Mouse (Mus musculus): Measurements from ENCODE around the gene Wdr54. TPM values are rescaled to one million over a fixed set of nuclear protein-coding genes. Genes with fewer than 3 reads are reported as not detected.
"Not testable (repeated sequence)": the region's sequence is repeated elsewhere in the genome, so short reads cannot be mapped to it uniquely, and the experiment has no call there.

Wdr54 gene
- polyA plus RNA-seq, 1 experiment from 2014 or later: 13.7 TPM

DNA sequence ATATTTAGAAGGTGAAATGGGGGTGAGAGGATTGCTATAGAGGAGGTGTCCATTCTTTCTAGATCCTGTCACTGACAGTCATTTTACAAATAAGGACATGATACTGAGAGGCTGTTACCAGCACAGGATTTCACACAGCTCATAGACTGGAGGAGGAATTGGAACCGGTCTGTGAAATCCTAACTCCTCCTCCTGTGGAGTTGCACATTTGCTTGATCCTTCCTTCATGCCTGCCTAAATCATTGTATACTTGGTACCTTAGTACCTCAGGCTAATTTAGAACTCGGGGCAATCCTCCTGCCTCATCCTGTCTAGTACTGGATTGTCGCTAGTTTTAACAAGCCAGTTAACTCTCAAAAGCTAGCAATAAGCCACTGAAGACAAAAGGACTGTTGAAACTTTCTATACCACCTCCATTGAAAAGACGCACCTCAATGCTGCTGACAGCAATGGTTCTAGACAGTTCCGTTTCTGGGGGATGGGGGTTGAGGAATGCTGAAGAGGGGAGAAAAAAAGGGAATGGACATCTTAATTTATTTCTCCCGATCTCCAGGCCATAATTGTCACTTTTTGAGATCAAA lies 8.9 kb upstream of the Wdr54 start:
- peak overlapping the region; percentile 79 for H3K4me3 ChIP-seq (ENCODE audit: low read depth, low read length)
- ATAC-seq (ENCODE audit: insufficient number of reproducible peaks, low FRiP score, low TSS enrichment, low read depth) (0 out of 2 replicates have a peak, but pooled peaks have one; percentile 6), DNase-seq (ENCODE audit: low spot score) (no peak)
- H3K36me3 ChIP-seq (ENCODE audit: control insufficient read depth, insufficient read depth, low read length): no peaks in the 10 kb centered on the region
- no peak overlapping the region; the same call in 1 of the 2 replicates for H3K27ac ChIP-seq (replicated peaks; ENCODE audit: low read depth, low read length)
- H3K4me2 ChIP-seq (ENCODE audit: low read depth, severe bottlenecking): peak overlapping the region; percentile 51
- H3K4me1 ChIP-seq (ENCODE audit: control insufficient read depth, insufficient read depth, low read length): peaks cover 26% of the 10 kb centered on the region
- no peaks in the 10 kb centered on the region for H3K9me3 ChIP-seq (ENCODE audit: control insufficient read depth, low read length)
- H3K9ac ChIP-seq (ENCODE audit: low read length): peak overlapping the region; percentile 80
- 6% methylated on average over 6 of the region's 6 CpGs for WGBS
- H3K27me3 ChIP-seq (ENCODE audit: control insufficient read depth, insufficient read depth, low read length): peaks cover 26% of the 10 kb centered on the region

DNA sequence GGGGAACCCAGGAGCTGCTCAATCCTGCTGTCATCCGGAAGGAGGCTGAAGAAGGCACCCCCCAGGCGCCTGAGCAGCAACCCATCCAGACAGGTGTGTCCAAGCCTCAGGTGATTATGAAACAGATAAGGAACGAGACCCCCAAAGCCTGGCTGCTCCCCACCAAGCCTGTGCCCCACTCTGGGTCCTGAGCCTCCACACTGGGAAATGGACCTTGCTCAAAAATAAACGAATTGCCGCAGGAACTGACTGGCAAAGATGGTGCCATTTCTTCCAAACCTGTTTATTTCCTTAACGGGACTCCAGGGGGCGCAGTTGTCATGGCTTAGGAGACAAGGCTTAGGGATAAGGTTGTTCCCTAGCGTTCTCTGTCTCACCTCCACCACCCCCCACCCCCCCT lies 6.5 kb upstream of the Wdr54 start:
- WGBS: under 1% methylated on average over 8 of the region's 8 CpGs

DNA sequence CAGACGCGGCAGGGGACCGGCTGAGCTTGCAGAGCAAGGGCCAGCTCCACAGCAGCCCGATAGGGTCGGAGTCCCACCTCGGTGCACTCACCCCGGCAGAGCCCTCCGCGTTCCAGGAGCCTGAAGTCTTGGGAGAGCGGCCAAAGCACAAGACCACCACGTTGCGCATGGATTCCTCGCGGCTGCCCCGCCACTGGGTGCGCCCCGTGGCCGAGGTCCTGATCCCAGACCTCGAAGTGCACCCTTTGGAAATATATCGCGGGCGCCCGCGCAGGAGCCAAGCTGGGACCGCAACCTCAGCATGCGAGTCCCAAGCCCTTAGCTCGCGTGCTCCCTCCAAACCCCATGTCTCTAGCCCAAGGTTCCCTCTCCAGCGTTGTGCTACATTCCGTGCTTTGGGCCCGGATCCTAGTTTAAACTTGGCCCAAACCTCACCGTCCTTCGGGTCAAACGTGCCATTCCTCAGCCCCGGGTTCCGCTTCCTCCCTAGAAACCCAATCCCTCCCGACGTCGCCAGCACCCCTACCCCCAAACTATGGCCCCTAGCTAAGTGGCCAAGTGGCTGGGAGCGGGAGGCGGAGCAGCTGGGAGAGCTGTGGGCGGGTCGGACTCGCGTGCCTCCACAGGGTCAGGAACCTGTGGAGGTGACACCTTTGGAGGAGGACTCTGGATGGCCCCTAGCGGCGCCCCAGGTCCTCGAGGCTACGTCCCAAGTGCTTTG lies 5.9 kb upstream of the Wdr54 start:
- Histone ChIP-seq H3K9ac (ENCODE audit: low read length) (peak overlapping the region; percentile 53; the same call in 1 of the 2 replicates), H3K4me3 (ENCODE audit: low read depth, low read length) (peak overlapping the region; percentile 27), H3K9me3 (ENCODE audit: control insufficient read depth, low read length) (no peaks in the 10 kb centered on the region), H3K27ac (replicated peaks; ENCODE audit: low read depth, low read length) (no peak overlapping the region), H3K4me1 (ENCODE audit: control insufficient read depth, insufficient read depth, low read length) (peaks cover 24% of the 10 kb centered on the region), H3K4me2 (ENCODE audit: low read depth, severe bottlenecking) (peak overlapping the region; percentile 50), H3K27me3 (ENCODE audit: control insufficient read depth, insufficient read depth, low read length) (peaks cover 26% of the 10 kb centered on the region), H3K36me3 (ENCODE audit: control insufficient read depth, insufficient read depth, low read length) (no peaks in the 10 kb centered on the region)
- under 1% methylated on average over 49 of the region's 49 CpGs for WGBS
- peak; percentile 67 for DNase-seq (ENCODE audit: low spot score)
- peak; percentile 12; the same call in 1 of the 2 replicates for ATAC-seq (ENCODE audit: insufficient number of reproducible peaks, low FRiP score, low TSS enrichment, low read depth)

More for the DNA sequence above, 6.5 kb upstream of the Wdr54 start:
- no peak overlapping the region for H3K27ac ChIP-seq (replicated peaks; ENCODE audit: low read depth, low read length)
- ATAC-seq (ENCODE audit: insufficient number of reproducible peaks, low FRiP score, low TSS enrichment, low read depth) (no peak), DNase-seq (ENCODE audit: low spot score) (peak; percentile 81)
- H3K4me2 ChIP-seq (ENCODE audit: low read depth, severe bottlenecking): peak overlapping the region; percentile 50
- H3K27me3 ChIP-seq (ENCODE audit: control insufficient read depth, insufficient read depth, low read length): peaks cover 26% of the 10 kb centered on the region
- H3K4me3 ChIP-seq (ENCODE audit: low read depth, low read length): peak overlapping the region; percentile 27
- H3K4me1 ChIP-seq (ENCODE audit: control insufficient read depth, insufficient read depth, low read length): peaks cover 26% of the 10 kb centered on the region
- no peaks in the 10 kb centered on the region for H3K36me3 ChIP-seq (ENCODE audit: control insufficient read depth, insufficient read depth, low read length)
- H3K9me3 ChIP-seq (ENCODE audit: control insufficient read depth, low read length): no peaks in the 10 kb centered on the region
- no peak overlapping the region for H3K9ac ChIP-seq (ENCODE audit: low read length)

DNA sequence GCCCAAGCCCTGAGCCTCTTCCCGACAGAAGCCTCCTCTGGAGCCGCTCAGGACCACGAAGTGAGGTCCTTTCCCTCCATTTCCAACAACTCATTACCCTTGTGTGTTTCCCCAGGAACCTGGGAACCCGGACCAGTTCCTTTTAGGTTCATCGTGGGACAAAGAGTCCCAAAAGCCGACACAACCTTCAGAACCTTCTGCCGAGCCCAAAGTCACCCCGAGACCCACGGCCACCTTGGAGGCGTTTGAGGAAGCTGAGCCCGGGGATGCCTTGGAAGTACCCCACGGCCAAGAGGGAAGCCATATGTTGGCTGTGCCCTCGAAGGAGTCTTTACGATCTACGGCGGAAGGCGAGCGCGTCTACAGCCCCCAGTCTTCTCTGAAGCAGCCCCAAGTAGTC lies 5.2 kb upstream of the Wdr54 start:
- H3K27me3 ChIP-seq (ENCODE audit: control insufficient read depth, insufficient read depth, low read length): peaks cover 26% of the 10 kb centered on the region
- peak overlapping the region; percentile 50 for H3K4me2 ChIP-seq (ENCODE audit: low read depth, severe bottlenecking)
- DNase-seq (ENCODE audit: low spot score) (peak; percentile 32), ATAC-seq (ENCODE audit: insufficient number of reproducible peaks, low FRiP score, low TSS enrichment, low read depth) (no peak)
- no peaks in the 10 kb centered on the region for H3K36me3 ChIP-seq (ENCODE audit: control insufficient read depth, insufficient read depth, low read length)
- WGBS: 5% methylated on average over 19 of the region's 19 CpGs
- no peaks in the 10 kb centered on the region for H3K9me3 ChIP-seq (ENCODE audit: control insufficient read depth, low read length)
- peak overlapping the region; percentile 27 for H3K4me3 ChIP-seq (ENCODE audit: low read depth, low read length)
- H3K4me1 ChIP-seq (ENCODE audit: control insufficient read depth, insufficient read depth, low read length): peaks cover 20% of the 10 kb centered on the region
- H3K9ac ChIP-seq (ENCODE audit: low read length): peak overlapping the region; percentile 53; the same call in 1 of the 2 replicates
- no peak overlapping the region for H3K27ac ChIP-seq (replicated peaks; ENCODE audit: low read depth, low read length)

DNA sequence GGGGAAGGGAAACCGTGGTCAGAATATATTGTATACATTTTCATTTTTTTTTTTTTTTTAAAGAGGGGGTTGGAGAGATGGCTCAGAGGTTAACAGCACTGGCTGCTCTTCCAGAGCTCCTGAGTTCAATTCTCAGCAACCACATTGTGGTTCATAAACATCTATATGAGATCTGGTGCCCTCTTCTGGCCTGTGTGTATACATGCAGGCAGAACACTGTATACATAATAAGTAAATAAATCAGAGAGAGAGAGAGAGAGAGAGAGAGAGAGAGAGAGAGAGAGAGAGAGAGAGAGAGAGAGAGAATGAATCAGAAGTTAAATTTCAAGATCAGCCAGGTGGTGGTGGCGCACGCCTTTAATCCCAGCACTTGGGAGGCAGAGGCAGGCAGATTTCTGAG lies 3.3 kb upstream of the Wdr54 start:
- H3K4me2 ChIP-seq (ENCODE audit: low read depth, severe bottlenecking): not testable (repeated sequence)

DNA sequence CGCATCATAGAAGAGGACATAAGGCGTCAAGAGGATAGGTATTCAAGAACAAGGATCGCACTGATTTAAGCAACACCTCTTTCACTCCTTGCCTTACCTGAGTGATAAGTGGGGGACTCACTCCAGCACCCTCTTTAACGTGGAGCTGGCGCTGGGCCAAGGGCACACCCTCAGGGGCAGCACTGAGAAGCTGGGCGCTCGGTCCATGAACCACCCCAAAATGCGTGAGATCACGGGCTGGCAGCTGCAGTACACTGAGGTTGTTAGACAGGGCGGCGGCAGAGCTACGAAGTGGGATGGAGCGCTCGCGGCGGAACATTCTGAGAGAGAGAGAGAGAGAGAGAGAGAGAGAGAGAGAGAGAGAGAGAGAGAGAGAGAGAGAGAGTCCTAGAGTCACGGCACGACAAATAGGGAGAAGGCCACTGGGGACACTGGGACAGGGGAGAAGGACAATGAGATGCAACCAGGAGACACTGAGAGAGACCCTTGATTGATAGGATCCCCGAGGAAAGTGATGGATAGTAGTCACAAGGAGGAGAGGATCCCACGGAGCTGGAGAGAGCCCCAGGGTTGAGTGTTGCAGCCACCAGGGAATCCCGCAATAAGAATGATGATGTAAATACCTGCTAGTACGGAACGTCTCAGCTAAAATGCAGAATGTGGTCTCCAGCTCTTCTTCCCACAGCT lies 502 bp downstream of the Wdr54 start:
- no peak for DNase-seq (ENCODE audit: low spot score)
- 0 out of 2 replicates have a peak, but pooled peaks have one; percentile 7 for ATAC-seq (ENCODE audit: insufficient number of reproducible peaks, low FRiP score, low TSS enrichment, low read depth)
- H3K4me1 ChIP-seq (ENCODE audit: control insufficient read depth, insufficient read depth, low read length): peaks cover 7% of the 10 kb centered on the region; the same call in 1 of the 2 replicates
- H3K4me3 ChIP-seq (ENCODE audit: low read depth, low read length): peak overlapping the region; percentile 54
- peaks cover 6% of the 10 kb centered on the region for H3K27me3 ChIP-seq (ENCODE audit: control insufficient read depth, insufficient read depth, low read length)
- no peaks in the 10 kb centered on the region for H3K9me3 ChIP-seq (ENCODE audit: control insufficient read depth, low read length)
- H3K27ac ChIP-seq (replicated peaks; ENCODE audit: low read depth, low read length): no peak overlapping the region
- WGBS: 8% methylated on average over 23 of the region's 23 CpGs
- H3K9ac ChIP-seq (ENCODE audit: low read length): peak overlapping the region; percentile 59
- peak overlapping the region; percentile 86 for H3K4me2 ChIP-seq (ENCODE audit: low read depth, severe bottlenecking)
- H3K36me3 ChIP-seq (ENCODE audit: control insufficient read depth, insufficient read depth, low read length): peaks cover 2% of the 10 kb centered on the region; the same call in 1 of the 2 replicates

More for the DNA sequence above, 3.3 kb upstream of the Wdr54 start:
- H3K27me3 ChIP-seq (ENCODE audit: control insufficient read depth, insufficient read depth, low read length): peaks cover 26% of the 10 kb centered on the region
- peaks cover 21% of the 10 kb centered on the region for H3K4me1 ChIP-seq (ENCODE audit: control insufficient read depth, insufficient read depth, low read length)
- not testable (repeated sequence) for ATAC-seq (ENCODE audit: insufficient number of reproducible peaks, low FRiP score, low TSS enrichment, low read depth); H3K9me3 ChIP-seq (ENCODE audit: control insufficient read depth, low read length); H3K27ac ChIP-seq (replicated peaks; ENCODE audit: low read depth, low read length); H3K4me3 ChIP-seq (ENCODE audit: low read depth, low read length); H3K9ac ChIP-seq (ENCODE audit: low read length); H3K36me3 ChIP-seq (ENCODE audit: control insufficient read depth, insufficient read depth, low read length)
- WGBS: 35% methylated on average over 3 of the region's 3 CpGs
- DNase-seq (ENCODE audit: low spot score): peak; percentile 63

DNA sequence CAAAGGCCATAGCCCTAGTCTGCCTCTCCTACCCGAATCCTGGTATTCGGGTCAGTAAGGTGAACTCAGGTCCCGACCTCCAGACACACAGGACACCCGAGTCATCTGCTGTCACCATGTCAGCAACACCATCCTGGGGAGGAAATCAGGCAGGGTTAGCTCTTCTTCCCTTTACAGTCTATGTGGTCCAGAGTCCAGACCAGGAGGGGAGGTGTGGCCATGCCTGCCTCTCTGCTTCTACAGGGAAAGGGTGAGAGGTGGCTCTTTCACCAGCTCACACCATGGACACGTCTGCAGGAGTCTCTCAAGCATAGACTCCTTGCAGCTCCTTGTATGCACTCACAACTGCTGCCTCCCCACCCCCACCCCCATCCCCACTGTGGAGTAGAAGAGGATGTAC lies 2.7 kb downstream of the Wdr54 start:
- Histone ChIP-seq H3K27me3 (ENCODE audit: control insufficient read depth, insufficient read depth, low read length) (no peaks in the 10 kb centered on the region), H3K9ac (ENCODE audit: low read length) (no peak overlapping the region), H3K4me2 (ENCODE audit: low read depth, severe bottlenecking) (no peak overlapping the region), H3K36me3 (ENCODE audit: control insufficient read depth, insufficient read depth, low read length) (peaks cover 2% of the 10 kb centered on the region; the same call in 1 of the 2 replicates), H3K4me1 (ENCODE audit: control insufficient read depth, insufficient read depth, low read length) (peaks cover 7% of the 10 kb centered on the region; the same call in 1 of the 2 replicates), H3K9me3 (ENCODE audit: control insufficient read depth, low read length) (no peaks in the 10 kb centered on the region), H3K27ac (replicated peaks; ENCODE audit: low read depth, low read length) (no peak overlapping the region), H3K4me3 (ENCODE audit: low read depth, low read length) (no peak overlapping the region)
- WGBS: 81% methylated on average over 5 of the region's 5 CpGs
- ATAC-seq (ENCODE audit: insufficient number of reproducible peaks, low FRiP score, low TSS enrichment, low read depth) (no peak), DNase-seq (ENCODE audit: low spot score) (no peak)

DNA sequence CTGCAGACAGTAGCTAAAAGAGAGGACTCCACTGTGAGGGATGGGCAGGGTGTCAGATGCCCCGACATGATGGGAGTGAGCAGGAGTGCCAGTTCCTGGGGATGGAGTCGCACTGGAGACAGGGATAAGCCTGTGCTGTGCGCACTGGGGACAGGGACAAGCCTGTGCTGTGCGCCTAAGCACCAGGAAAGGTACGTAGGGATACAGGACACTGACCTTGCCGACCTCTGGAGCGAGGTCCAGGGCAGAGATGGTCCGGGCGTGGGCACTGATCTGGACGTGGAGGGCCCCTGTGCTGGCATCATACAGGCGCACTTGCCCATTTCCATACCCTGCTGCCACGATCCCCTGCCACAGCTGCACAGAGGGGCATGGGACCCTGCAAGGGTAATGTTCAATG lies 3.2 kb downstream of the Wdr54 start:
- Histone ChIP-seq H3K36me3 (ENCODE audit: control insufficient read depth, insufficient read depth, low read length) (peaks cover 2% of the 10 kb centered on the region; the same call in 1 of the 2 replicates), H3K27ac (replicated peaks; ENCODE audit: low read depth, low read length) (no peak overlapping the region), H3K9me3 (ENCODE audit: control insufficient read depth, low read length) (no peaks in the 10 kb centered on the region), H3K27me3 (ENCODE audit: control insufficient read depth, insufficient read depth, low read length) (no peaks in the 10 kb centered on the region), H3K4me3 (ENCODE audit: low read depth, low read length) (no peak overlapping the region), H3K4me2 (ENCODE audit: low read depth, severe bottlenecking) (no peak overlapping the region), H3K4me1 (ENCODE audit: control insufficient read depth, insufficient read depth, low read length) (peaks cover 7% of the 10 kb centered on the region; the same call in 1 of the 2 replicates), H3K9ac (ENCODE audit: low read length) (no peak overlapping the region)
- peak; percentile 25 for DNase-seq (ENCODE audit: low spot score)
- 85% methylated on average over 12 of the region's 12 CpGs for WGBS
- no peak for ATAC-seq (ENCODE audit: insufficient number of reproducible peaks, low FRiP score, low TSS enrichment, low read depth)

Measured in limb, embryonic 11.5 days (tissue).